Mouse (Mus musculus) kidney, adult 2 months (tissue): ENCODE measurements at regions not wholly inside any gene's neighbourhood (a gene's known extent, or its start where the extent isn't known, plus 50 kb on each side); places are given as distances from the start of the nearest gene placed in this dataset.
A peak's percentile ranks its signal among the peaks of the same experiment; 100 is the strongest.

Experiments used
- DNase-seq: peaks from one replicate; pipeline ENCODE4 v3.0.0; 2021
- H3K27ac ChIP-seq: fragments of 200-500 bp; 2 replicates; pipeline ENCODE4 v1.5.1; 2012; ENCODE audit warnings: low read depth, low read length, control low read depth, inconsistent platforms; ENCODE audit not compliant: insufficient read depth
- H3K27me3 ChIP-seq: fragments of 200-500 bp; replicated peaks from 2 replicates; pipeline ENCODE4 v1.6.1; 2012; ENCODE audit warnings: mild to moderate bottlenecking, moderate library complexity, low read length, inconsistent platforms; ENCODE audit not compliant: control insufficient read depth, insufficient read depth
- H3K36me3 ChIP-seq: fragments of 200-500 bp; 2 replicates; pipeline ENCODE4 v1.6.1; 2012; ENCODE audit warnings: mild to moderate bottlenecking, moderate library complexity, low read length, inconsistent platforms; ENCODE audit not compliant: control insufficient read depth, insufficient read depth
- H3K4me1 ChIP-seq: fragments of 200-500 bp; 2 replicates; pipeline ENCODE4 v1.6.1; 2011; ENCODE audit warnings: low read length; ENCODE audit not compliant: control insufficient read depth, insufficient read depth
- H3K4me3 ChIP-seq: fragments of 200-500 bp; 2 replicates; pipeline ENCODE4 v1.5.1; 2011; ENCODE audit warnings: mild to moderate bottlenecking, low read depth, low read length, control low read depth; ENCODE audit not compliant: insufficient read depth
- CTCF ChIP-seq: fragments of 200-500 bp; conservative IDR thresholded peaks from 2 replicates; pipeline ENCODE4 v1.5.1; 2011; ENCODE audit warnings: low read depth, mild to moderate bottlenecking, control low read depth, low read length, moderate library complexity, mixed read lengths; ENCODE audit not compliant: insufficient read depth, insufficient read length
- POLR2A ChIP-seq: fragments of 200-500 bp; IDR thresholded peaks from one replicate; pipeline ENCODE4 v1.6.1; 2011; ENCODE audit warnings: low read depth, low read length, control low read depth
- WGBS: fragments of 180-500 bp; shearing (Covaris S2); methylation state at CpG from one replicate; pipeline ENCODE4 v1.1.7; 2018; 5-methylcytosine and 5-hydroxymethylcytosine counted together

DNA sequence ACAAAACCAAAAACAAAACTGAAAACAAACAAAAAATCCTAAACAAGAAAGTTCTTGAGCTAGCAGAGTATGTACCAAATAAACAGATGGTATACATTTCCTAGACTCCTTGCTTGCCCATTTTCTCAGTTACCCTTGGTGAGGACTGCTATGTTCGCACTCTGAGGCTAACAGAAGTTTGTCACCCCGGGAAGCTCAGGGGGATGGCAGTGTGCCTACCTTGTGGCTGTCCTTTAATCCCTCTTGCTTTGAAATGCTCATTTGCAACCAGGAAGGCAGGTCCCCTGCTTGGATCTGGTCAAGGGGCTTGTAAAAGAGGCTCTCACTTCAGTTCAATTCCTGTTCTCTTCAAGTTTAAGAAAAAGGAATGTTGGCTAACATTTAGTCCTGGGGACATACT lies 462.4 kb downstream of the Gja1 start:
- Histone ChIP-seq H3K4me3 (no peak overlapping the region), H3K27me3 (no peaks in the 10 kb centered on the region), H3K36me3 (no peaks in the 10 kb centered on the region), H3K27ac (no peak overlapping the region), H3K4me1 (no peaks in the 10 kb centered on the region)
- TF ChIP-seq POLR2A, result no peak
- TF ChIP-seq CTCF, result no peak
- 58% methylated on average over 2 of the region's 2 CpGs for WGBS
- DNase-seq, result no peak

DNA sequence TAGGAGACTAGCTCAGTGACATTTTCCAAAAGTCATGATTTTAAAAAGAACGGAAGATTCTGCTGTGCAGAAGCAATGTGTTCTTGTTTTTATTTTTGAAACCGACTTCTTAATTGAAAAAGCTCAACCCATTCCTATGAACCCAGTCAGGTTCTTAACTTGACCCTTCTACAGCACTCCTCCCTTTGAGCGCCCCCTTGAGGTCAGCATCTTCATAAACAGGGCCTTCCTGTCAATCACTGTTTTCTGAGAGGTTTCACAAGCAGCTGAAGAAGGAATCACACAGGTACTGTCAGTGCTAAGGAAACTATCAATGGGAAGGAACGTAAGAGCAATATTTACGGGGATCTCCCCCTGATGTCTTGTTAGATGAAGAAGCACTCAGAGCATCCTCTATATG lies 463.6 kb downstream of the Gja1 start:
- DNase-seq, result peak; percentile 22
- 78% methylated on average over 5 of the region's 5 CpGs for WGBS
- H3K4me3 ChIP-seq, result no peak overlapping the region
- H3K27ac ChIP-seq, result no peak overlapping the region
- TF ChIP-seq CTCF (peak; percentile 49; the same call in 1 of the 2 replicates), POLR2A (no peak)
- H3K4me1 ChIP-seq, result no peaks in the 10 kb centered on the region
- H3K27me3 ChIP-seq, result no peaks in the 10 kb centered on the region
- no peaks in the 10 kb centered on the region for H3K36me3 ChIP-seq

GRCm38 (mm10) chr10:56841486-56841885 lies 464.4 kb downstream of the Gja1 start:
- TF ChIP-seq CTCF (no peak), POLR2A (no peak)
- Histone ChIP-seq H3K4me3 (no peak overlapping the region), H3K4me1 (no peaks in the 10 kb centered on the region), H3K27me3 (no peaks in the 10 kb centered on the region), H3K36me3 (no peaks in the 10 kb centered on the region), H3K27ac (no peak overlapping the region)
- no peak for DNase-seq
- 66% methylated on average over 8 of the region's 8 CpGs for WGBS

DNA sequence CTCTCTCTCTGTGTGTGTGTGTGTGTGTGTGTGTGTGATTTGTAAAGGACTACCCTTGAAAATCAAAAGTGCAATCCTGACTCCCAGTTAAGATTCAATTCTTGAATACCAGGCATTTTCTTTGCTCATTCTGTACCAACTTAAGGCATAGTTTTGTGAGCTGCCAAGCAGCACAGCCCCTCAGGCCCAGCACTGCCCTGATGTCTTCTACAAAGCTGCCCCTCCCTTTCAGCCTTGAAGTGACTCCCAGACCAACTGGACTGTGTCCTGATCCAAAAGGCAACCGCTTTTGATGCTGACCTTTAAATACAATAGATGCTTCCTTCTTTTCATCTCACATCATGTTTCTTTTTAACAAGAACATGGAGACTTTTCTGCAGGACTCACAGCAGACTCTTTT lies 464.8 kb downstream of the Gja1 start:
- 29% methylated on average over 1 of the region's 1 CpGs for WGBS
- no peak for TF ChIP-seq POLR2A
- no peak for TF ChIP-seq CTCF
- Histone ChIP-seq H3K27ac (no peak overlapping the region), H3K4me3 (no peak overlapping the region), H3K36me3 (no peaks in the 10 kb centered on the region), H3K27me3 (no peaks in the 10 kb centered on the region), H3K4me1 (no peaks in the 10 kb centered on the region)
- DNase-seq, result no peak

DNA sequence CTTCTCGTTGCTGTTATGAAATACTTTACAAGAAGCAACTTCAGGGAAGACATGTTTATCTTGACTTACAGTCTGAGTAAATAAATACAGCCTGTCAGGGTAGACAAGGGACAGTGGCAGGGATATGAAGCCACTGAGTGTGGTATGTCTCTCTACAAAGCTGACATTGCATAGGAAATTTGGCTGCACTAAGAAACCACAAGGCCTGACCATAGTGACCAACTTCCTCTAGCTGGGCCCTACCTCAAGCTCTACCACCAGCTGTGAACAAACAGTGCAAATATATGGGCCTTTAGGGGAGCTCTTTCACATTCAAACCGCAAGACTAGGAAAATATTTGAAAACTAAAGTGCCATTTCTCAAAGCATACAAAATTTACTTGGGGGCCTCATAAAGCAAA lies 475.4 kb downstream of the Gja1 start:
- H3K27ac ChIP-seq, result no peak overlapping the region

GRCm38 (mm10) chr10:56856186-56856585 lies 479.1 kb downstream of the Gja1 start:
- Histone ChIP-seq H3K36me3 (no peaks in the 10 kb centered on the region), H3K27me3 (no peaks in the 10 kb centered on the region), H3K4me1 (no peaks in the 10 kb centered on the region), H3K4me3 (no peak overlapping the region), H3K27ac (no peak overlapping the region)
- TF ChIP-seq POLR2A (no peak), CTCF (no peak)
- no peak for DNase-seq
- 93% methylated on average over 6 of the region's 6 CpGs for WGBS

More for the DNA sequence above, 475.4 kb downstream of the Gja1 start:
- Histone ChIP-seq H3K36me3 (no peaks in the 10 kb centered on the region), H3K4me1 (no peaks in the 10 kb centered on the region), H3K4me3 (no peak overlapping the region), H3K27me3 (no peaks in the 10 kb centered on the region)
- peak; percentile 3 for DNase-seq
- no peak for TF ChIP-seq POLR2A
- TF ChIP-seq CTCF, result no peak
- WGBS, result 65% methylated on average over 2 of the region's 2 CpGs

- no peaks in the 10 kb centered on the region; the same call in 1 of the 2 replicates for H3K27me3 ChIP-seq
- no peaks in the 10 kb centered on the region for H3K36me3 ChIP-seq
- WGBS, result 74% methylated on average over 7 of the region's 7 CpGs
- no peaks in the 10 kb centered on the region for H3K4me1 ChIP-seq
- TF ChIP-seq POLR2A, result no peak
- no peak for TF ChIP-seq CTCF
- no peak overlapping the region for H3K27ac ChIP-seq
- DNase-seq, result no peak
- no peak overlapping the region for H3K4me3 ChIP-seq
These were observed 502.6 kb downstream of the Gja1 start for GRCm38 (mm10) chr10:56879744-56880143.

DNA sequence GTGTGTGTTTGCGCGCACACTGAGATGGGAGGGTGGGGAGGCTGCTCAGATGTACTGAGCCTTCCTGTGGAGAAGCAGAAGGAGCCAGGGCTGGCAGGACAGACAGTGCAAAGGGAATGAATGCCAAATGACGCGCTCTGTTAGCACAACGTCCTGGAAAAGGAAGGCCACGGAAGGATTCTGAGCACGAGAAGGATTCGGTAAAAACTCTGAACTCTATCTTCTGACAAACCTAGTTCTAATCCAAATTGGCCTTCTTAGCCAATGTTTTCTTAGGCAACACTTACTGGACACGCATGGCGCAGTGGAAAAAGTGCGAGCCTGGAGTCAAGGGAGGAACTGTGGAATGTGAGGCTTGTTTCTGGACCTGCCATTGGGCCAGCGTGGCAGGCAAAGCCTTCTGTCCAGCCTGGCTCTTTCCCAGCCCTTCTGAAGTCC lies 503.0 kb downstream of the Gja1 start:
- Histone ChIP-seq H3K4me3 (no peak overlapping the region), H3K4me1 (no peaks in the 10 kb centered on the region), H3K27me3 (no peaks in the 10 kb centered on the region), H3K36me3 (no peaks in the 10 kb centered on the region), H3K27ac (no peak overlapping the region)
- no peak for DNase-seq
- 83% methylated on average over 12 of the region's 12 CpGs for WGBS
- TF ChIP-seq POLR2A (no peak), CTCF (no peak)
